ENCODE assay signal across 8 mouse cellular contexts in the genomic region with DNA sequence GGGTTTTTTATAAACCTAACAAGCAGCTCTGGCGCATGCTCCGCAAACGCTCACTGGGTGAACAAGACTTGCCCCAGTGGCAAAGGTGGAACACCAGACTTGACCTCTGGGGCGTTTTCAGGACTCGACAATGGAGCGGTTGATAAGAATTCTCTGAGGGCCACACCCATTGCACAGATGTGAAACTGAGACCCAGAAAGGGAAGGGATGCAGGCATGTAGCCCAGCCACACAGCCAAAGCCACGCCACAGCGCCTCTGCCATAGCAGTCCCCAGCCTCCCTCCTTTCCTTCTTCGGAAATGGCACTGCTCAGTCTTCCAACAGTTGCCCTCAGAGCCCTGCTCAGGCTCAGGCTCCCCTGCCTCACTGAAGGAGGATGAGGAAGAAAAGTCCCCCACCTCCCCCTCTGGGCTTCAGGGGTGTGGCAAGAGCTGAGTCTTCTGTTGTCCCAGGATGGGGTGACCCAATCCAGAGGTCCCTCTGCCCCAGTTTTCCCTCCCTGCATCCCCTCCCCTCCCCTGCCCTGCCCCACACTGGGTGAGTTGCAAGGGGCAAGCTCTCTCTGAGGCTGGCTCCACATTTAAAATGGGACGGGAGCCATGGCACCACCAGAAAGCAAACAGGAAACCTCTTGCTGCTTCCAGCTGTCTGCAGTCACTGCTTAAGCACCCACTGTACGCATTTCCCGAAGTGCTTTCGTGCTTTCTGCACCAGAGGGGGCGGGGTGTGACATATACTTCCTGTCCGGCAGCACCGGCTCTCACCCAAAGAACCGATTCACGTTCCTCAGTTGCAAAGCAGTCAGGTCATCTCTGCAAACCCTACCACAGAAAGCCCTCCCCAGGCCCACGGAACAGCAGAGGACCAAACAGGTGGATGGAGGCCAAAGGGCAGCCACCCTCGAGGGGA.
A peak's percentile ranks its signal among the peaks of the same experiment; 100 is the strongest.
DNase-seq lines count a peak whose midpoint lies in the region; ATAC-seq and TF ChIP-seq lines count a peak whose summit lies in the region.

No protein-coding gene starts in this region.

- TF ChIP-seq CTCF in C2C12 (IDR thresholded peaks at IDR 0.05; ENCODE audit: control insufficient read depth, insufficient read depth, insufficient read length), result no peak
- no peak for TF ChIP-seq CTCF in kidney, adult 2 months (conservative IDR thresholded peaks at IDR 0.05; ENCODE audit: insufficient read depth, insufficient read length, low read depth, low read length)
- TF ChIP-seq CTCF in olfactory bulb, adult 2 months (IDR thresholded peaks at IDR 0.05; ENCODE audit: insufficient read depth, low read depth, low read length), result no peak

- no peak for TF ChIP-seq POLR2A in kidney, adult 2 months (IDR thresholded peaks at IDR 0.05; ENCODE audit: low read depth, low read length)
- TF ChIP-seq POLR2A in olfactory bulb, adult 2 months (IDR thresholded peaks at IDR 0.05; ENCODE audit: insufficient read depth, low read depth, low read length), result no peak

- peak; percentile 83 for ATAC-seq in lung, embryonic 16.5 days (ENCODE audit: low read depth)
- ATAC-seq in erythroblast, adult 5-6 weeks (replicated peaks; ENCODE audit: low FRiP score, poor library complexity, severe bottlenecking), result no peak

- peak; percentile 44 for DNase-seq in T-cell, adult 2 months (ENCODE audit: low spot score)
- DNase-seq in heart, adult 9 months (ENCODE audit: low spot score in 2 of 2), result peak; percentile 37 to 72
- DNase-seq in kidney, adult 2 months, result peak; percentile 73
- DNase-seq in frontal cortex, adult 2 months (ENCODE audit: extremely low spot score in 1 of 2, low spot score in 1 of 2), result no peak

- peak overlapping the region; percentile 58 for H3K4me2 ChIP-seq in lung, embryonic 16.5 days (ENCODE audit: low read depth, low read length)

- no peaks in the 10 kb centered on the region for H3K9me3 ChIP-seq in lung, embryonic 16.5 days (ENCODE audit: control insufficient read depth, low read length)

- no peaks in the 10 kb centered on the region for H3K36me3 ChIP-seq in C2C12 (ENCODE audit: control insufficient read depth, insufficient read depth)
- no peaks in the 10 kb centered on the region for H3K36me3 ChIP-seq in kidney, adult 2 months (ENCODE audit: control insufficient read depth, insufficient read depth, low read length)
- no peaks in the 10 kb centered on the region for H3K36me3 ChIP-seq in lung, embryonic 16.5 days (ENCODE audit: control insufficient read depth, insufficient read depth, low read length)

- peak overlapping the region; percentile 36; the same call in 1 of the 2 replicates for H3K9ac ChIP-seq in lung, embryonic 16.5 days (ENCODE audit: low read length)

- 24% methylated on average over 20 of the region's 20 CpGs for WGBS in kidney, adult 2 months
- WGBS in lung, embryonic 16.5 days, result 19% methylated on average over 20 of the region's 20 CpGs
- 38% methylated on average over 20 of the region's 20 CpGs for WGBS in olfactory bulb, adult 2 months

- no peaks in the 10 kb centered on the region for H3K79me3 ChIP-seq in C2C12 (ENCODE audit: low read depth)

- no peak overlapping the region for H3ac ChIP-seq in C2C12 (ENCODE audit: control insufficient read depth, insufficient read length, low read depth)

- peak overlapping the region; percentile 15 for H3K4me3 ChIP-seq in C2C12 (ENCODE audit: insufficient read depth, poor library complexity, severe bottlenecking)
- peak overlapping the region; percentile 51; the same call in 1 of the 2 replicates for H3K4me3 ChIP-seq in kidney, adult 2 months (ENCODE audit: insufficient read depth, low read depth, low read length)
- peak overlapping the region; percentile 36 for H3K4me3 ChIP-seq in lung, embryonic 16.5 days (ENCODE audit: low read length)
- H3K4me3 ChIP-seq in olfactory bulb, adult 2 months (ENCODE audit: insufficient read depth, low read depth, low read length), result no peak overlapping the region

- H3K4me1 ChIP-seq in kidney, adult 2 months (ENCODE audit: control insufficient read depth, insufficient read depth, low read length), result no peaks in the 10 kb centered on the region
- peaks cover 18% of the 10 kb centered on the region for H3K4me1 ChIP-seq in lung, embryonic 16.5 days (replicated peaks; ENCODE audit: control insufficient read depth, insufficient read depth, low read length)
- H3K4me1 ChIP-seq in olfactory bulb, adult 2 months (ENCODE audit: control insufficient read depth, insufficient read depth, low read length), result peaks cover 75% of the 10 kb centered on the region

- no peaks in the 10 kb centered on the region for H3K79me2 ChIP-seq in C2C12 (ENCODE audit: control insufficient read depth, insufficient read depth)

- H3K27ac ChIP-seq in kidney, adult 2 months (ENCODE audit: insufficient read depth, low read depth, low read length), result peak overlapping the region; percentile 72
- peak overlapping the region; percentile 79 for H3K27ac ChIP-seq in lung, embryonic 16.5 days (ENCODE audit: low read length)
- H3K27ac ChIP-seq in olfactory bulb, adult 2 months (ENCODE audit: insufficient read depth, low read depth, low read length), result peak overlapping the region; percentile 93

- H3K27me3 ChIP-seq in C2C12 (ENCODE audit: control insufficient read depth, insufficient read depth, insufficient read length), result peaks cover 61% of the 10 kb centered on the region
- H3K27me3 ChIP-seq in kidney, adult 2 months (replicated peaks; ENCODE audit: control insufficient read depth, insufficient read depth, low read length), result no peaks in the 10 kb centered on the region
- H3K27me3 ChIP-seq in lung, embryonic 16.5 days (ENCODE audit: control insufficient read depth, insufficient read depth, low read depth, low read length), result no peaks in the 10 kb centered on the region

TF ChIP-seq in C2C12, 6 proteins besides CTCF, POLR2A, EP300 and RAD21:
- TF ChIP-seq MYOG (IDR thresholded peaks at IDR 0.05; ENCODE audit: control insufficient read depth, extremely low read depth, insufficient read length) (no peak), USF1 (IDR thresholded peaks at IDR 0.05; ENCODE audit: low read depth) (no peak), MAX (IDR thresholded peaks at IDR 0.05) (no peak), MYOD1 (IDR thresholded peaks at IDR 0.05; ENCODE audit: control insufficient read depth, insufficient read length, low read depth) (no peak), FOSL1 (IDR thresholded peaks at IDR 0.05; ENCODE audit: insufficient read depth, low read length, poor library complexity, severe bottlenecking) (no peak), CEBPB (IDR thresholded peaks at IDR 0.05; ENCODE audit: low read depth) (no peak)

Comparison
In these comparisons a context has a peak if more than half of its experiments do, and no peak if none do; other contexts are left out.
1. DNase-seq: peak in T-cell, adult 2 months (single experiment), heart, adult 9 months (2 of 2) and kidney, adult 2 months (single experiment); none in frontal cortex, adult 2 months (0 of 2).
2. Peak in every context shown above with its lines, with median percentiles within 50 percentile points of each other: H3K27ac ChIP-seq.